Mouse (Mus musculus): Measurements from ENCODE around the gene Scgb1a1. TPM values are rescaled to one million over a fixed set of nuclear protein-coding genes. Genes with fewer than 3 reads are reported as not detected.
"Not testable (repeated sequence)": the region's sequence is repeated elsewhere in the genome, so short reads cannot be mapped to it uniquely, and the experiment has no call there.

The Scgb1a1 gene
- polyA plus RNA-seq, 2 experiments = not detected

GRCm38 (mm10) chr19:9090191-9090590 is 2.4 kb upstream of the Scgb1a1 start:
- Histone ChIP-seq H3K4me3 (replicated peaks; ENCODE audit: low read length) (no peak overlapping the region), H3K9me3 (ENCODE audit: control insufficient read depth, low read length) (no peaks in the 10 kb centered on the region), H3K4me1 (ENCODE audit: control insufficient read depth, insufficient read depth, low read length) (no peaks in the 10 kb centered on the region), H3K9ac (ENCODE audit: low read depth, low read length, severe bottlenecking) (no peak overlapping the region), H3K27me3 (ENCODE audit: control insufficient read depth, insufficient read depth, low read length) (no peaks in the 10 kb centered on the region), H3K36me3 (ENCODE audit: control insufficient read depth, insufficient read depth, low read length) (no peaks in the 10 kb centered on the region), H3K27ac (replicated peaks; ENCODE audit: low read depth, low read length) (no peak overlapping the region), H3K4me2 (replicated peaks; ENCODE audit: low read depth, low read length, severe bottlenecking) (no peak overlapping the region)
- DNase-seq (ENCODE audit: low spot score) (no peak), ATAC-seq (ENCODE audit: low FRiP score, low read depth) (no peak)
- TF ChIP-seq POLR2A (IDR thresholded peaks at IDR 0.05; ENCODE audit: borderline replicate concordance, extremely low read depth, insufficient read depth, insufficient read length) = no peak
- 68% methylated on average over 4 of the region's 4 CpGs for WGBS

GRCm38 (mm10) chr19:9083892-9084291 is 3.9 kb downstream of the Scgb1a1 start:
- not testable (repeated sequence) for H3K27ac ChIP-seq (replicated peaks; ENCODE audit: low read depth, low read length); DNase-seq (ENCODE audit: low spot score); H3K9ac ChIP-seq (ENCODE audit: low read depth, low read length, severe bottlenecking); H3K27me3 ChIP-seq (ENCODE audit: control insufficient read depth, insufficient read depth, low read length); ATAC-seq (ENCODE audit: low FRiP score, low read depth); H3K4me2 ChIP-seq (replicated peaks; ENCODE audit: low read depth, low read length, severe bottlenecking); H3K4me3 ChIP-seq (replicated peaks; ENCODE audit: low read length); H3K9me3 ChIP-seq (ENCODE audit: control insufficient read depth, low read length); H3K4me1 ChIP-seq (ENCODE audit: control insufficient read depth, insufficient read depth, low read length); H3K36me3 ChIP-seq (ENCODE audit: control insufficient read depth, insufficient read depth, low read length)
- WGBS = 61% methylated on average over 2 of the region's 2 CpGs

- Histone ChIP-seq H3K4me2 (replicated peaks; ENCODE audit: low read depth, low read length, severe bottlenecking) (peak overlapping the region; percentile 35; the same call in 1 of the 2 replicates), H3K9me3 (ENCODE audit: control insufficient read depth, low read length) (no peaks in the 10 kb centered on the region), H3K36me3 (ENCODE audit: control insufficient read depth, insufficient read depth, low read length) (no peaks in the 10 kb centered on the region), H3K9ac (ENCODE audit: low read depth, low read length, severe bottlenecking) (peak overlapping the region; percentile 26; the same call in 1 of the 2 replicates), H3K4me3 (replicated peaks; ENCODE audit: low read length) (no peak overlapping the region), H3K27me3 (ENCODE audit: control insufficient read depth, insufficient read depth, low read length) (no peaks in the 10 kb centered on the region), H3K4me1 (ENCODE audit: control insufficient read depth, insufficient read depth, low read length) (no peaks in the 10 kb centered on the region; the same call in 1 of the 2 replicates), H3K27ac (replicated peaks; ENCODE audit: low read depth, low read length) (no peak overlapping the region)
- no peak for DNase-seq (ENCODE audit: low spot score)
- no peak for ATAC-seq (ENCODE audit: low FRiP score, low read depth)
- no peak for TF ChIP-seq POLR2A (IDR thresholded peaks at IDR 0.05; ENCODE audit: borderline replicate concordance, extremely low read depth, insufficient read depth, insufficient read length)
- WGBS = 79% methylated on average over 2 of the region's 2 CpGs
Observed at GRCm38 (mm10) chr19:9083010-9083355, 4.8 kb downstream of the Scgb1a1 start.

- WGBS = 17% methylated on average over 23 of the region's 23 CpGs
- H3K27me3 ChIP-seq (ENCODE audit: control insufficient read depth, insufficient read depth, low read length) = no peaks in the 10 kb centered on the region
- ATAC-seq (ENCODE audit: low FRiP score, low read depth) (peak; percentile 93), DNase-seq (ENCODE audit: low spot score) (peak; percentile 91)
- no peaks in the 10 kb centered on the region; the same call in 1 of the 2 replicates for H3K4me1 ChIP-seq (ENCODE audit: control insufficient read depth, insufficient read depth, low read length)
- H3K27ac ChIP-seq (replicated peaks; ENCODE audit: low read depth, low read length) = no peak overlapping the region
- H3K36me3 ChIP-seq (ENCODE audit: control insufficient read depth, insufficient read depth, low read length) = no peaks in the 10 kb centered on the region
- peak overlapping the region; percentile 26; the same call in 1 of the 2 replicates for H3K9ac ChIP-seq (ENCODE audit: low read depth, low read length, severe bottlenecking)
- H3K4me3 ChIP-seq (replicated peaks; ENCODE audit: low read length) = no peak overlapping the region; the same call in 1 of the 2 replicates
- peak overlapping the region; percentile 35 for H3K4me2 ChIP-seq (replicated peaks; ENCODE audit: low read depth, low read length, severe bottlenecking)
- no peaks in the 10 kb centered on the region for H3K9me3 ChIP-seq (ENCODE audit: control insufficient read depth, low read length)
- TF ChIP-seq POLR2A (IDR thresholded peaks at IDR 0.05; ENCODE audit: borderline replicate concordance, extremely low read depth, insufficient read depth, insufficient read length) = no peak
Observed at GRCm38 (mm10) chr19:9082191-9083009, 5.4 kb downstream of the Scgb1a1 start.

GRCm38 (mm10) chr19:9081311-9082190 is 6.2 kb downstream of the Scgb1a1 start:
- peak overlapping the region; percentile 35; the same call in 1 of the 2 replicates for H3K4me2 ChIP-seq (replicated peaks; ENCODE audit: low read depth, low read length, severe bottlenecking)
- no peak overlapping the region for H3K27ac ChIP-seq (replicated peaks; ENCODE audit: low read depth, low read length)
- no peak for TF ChIP-seq POLR2A (IDR thresholded peaks at IDR 0.05; ENCODE audit: borderline replicate concordance, extremely low read depth, insufficient read depth, insufficient read length)
- DNase-seq (ENCODE audit: low spot score) (no peak), ATAC-seq (ENCODE audit: low FRiP score, low read depth) (no peak)
- no peak overlapping the region for H3K9ac ChIP-seq (ENCODE audit: low read depth, low read length, severe bottlenecking)
- H3K4me3 ChIP-seq (replicated peaks; ENCODE audit: low read length) = no peak overlapping the region
- 80% methylated on average over 14 of the region's 14 CpGs for WGBS
- H3K4me1 ChIP-seq (ENCODE audit: control insufficient read depth, insufficient read depth, low read length) = no peaks in the 10 kb centered on the region; the same call in 1 of the 2 replicates
- no peaks in the 10 kb centered on the region for H3K36me3 ChIP-seq (ENCODE audit: control insufficient read depth, insufficient read depth, low read length)
- no peaks in the 10 kb centered on the region for H3K27me3 ChIP-seq (ENCODE audit: control insufficient read depth, insufficient read depth, low read length)
- no peaks in the 10 kb centered on the region for H3K9me3 ChIP-seq (ENCODE audit: control insufficient read depth, low read length)

Measured in limb, embryonic 14.5 days (tissue).